Mouse (Mus musculus): Measurements from ENCODE around the gene Wdr27.

Gene Wdr27

GRCm38 (mm10) chr17:14930697-14931096 is 12.3 kb downstream of the Wdr27 start:
- WGBS, result 88% methylated on average over 7 of the region's 7 CpGs

GRCm38 (mm10) chr17:14928631-14929030 is 14.3 kb downstream of the Wdr27 start:
- 76% methylated on average over 5 of the region's 5 CpGs for WGBS

GRCm38 (mm10) chr17:14927644-14928218 is 15.2 kb downstream of the Wdr27 start:
- WGBS, result 89% methylated on average over 8 of the region's 8 CpGs

- 71% methylated on average over 6 of the region's 6 CpGs for WGBS
Measured at GRCm38 (mm10) chr17:14921582-14921981, 21.4 kb downstream of the Wdr27 start.

GRCm38 (mm10) chr17:14917866-14918265 is 25.1 kb downstream of the Wdr27 start:
- 89% methylated on average over 8 of the region's 8 CpGs for WGBS

- 92% methylated on average over 4 of the region's 4 CpGs for WGBS
Measured at GRCm38 (mm10) chr17:14914401-14914800, 28.6 kb downstream of the Wdr27 start.

- 96% methylated on average over 8 of the region's 8 CpGs for WGBS
Measured at GRCm38 (mm10) chr17:14912981-14913380, 30.0 kb downstream of the Wdr27 start.

GRCm38 (mm10) chr17:14912420-14912819 is 30.5 kb downstream of the Wdr27 start:
- 65% methylated on average over 6 of the region's 6 CpGs for WGBS

- WGBS, result 73% methylated on average over 5 of the region's 5 CpGs
Measured at GRCm38 (mm10) chr17:14910771-14911170, 32.2 kb downstream of the Wdr27 start.

- 91% methylated on average over 5 of the region's 5 CpGs for WGBS
Measured at GRCm38 (mm10) chr17:14909331-14909730, 33.6 kb downstream of the Wdr27 start.

GRCm38 (mm10) chr17:14907136-14907535 is 35.8 kb downstream of the Wdr27 start:
- WGBS, result 87% methylated on average over 12 of the region's 12 CpGs

- 75% methylated on average over 1 of the region's 1 CpGs for WGBS
Measured at GRCm38 (mm10) chr17:14906611-14907010, 36.3 kb downstream of the Wdr27 start.

- 46% methylated on average over 7 of the region's 7 CpGs for WGBS
Measured at GRCm38 (mm10) chr17:14904637-14905265, 38.2 kb downstream of the Wdr27 start.

- 93% methylated on average over 6 of the region's 6 CpGs for WGBS
Measured at GRCm38 (mm10) chr17:14904206-14904605, 38.8 kb downstream of the Wdr27 start.

GRCm38 (mm10) chr17:14903212-14903611 is 39.7 kb downstream of the Wdr27 start:
- WGBS, result 92% methylated on average over 3 of the region's 3 CpGs

GRCm38 (mm10) chr17:14898972-14899371 is 44.0 kb downstream of the Wdr27 start:
- 89% methylated on average over 1 of the region's 1 CpGs for WGBS

GRCm38 (mm10) chr17:14886933-14887332 is 56.0 kb downstream of the Wdr27 start:
- WGBS, result 64% methylated on average over 2 of the region's 2 CpGs

- 82% methylated on average over 2 of the region's 2 CpGs for WGBS
Measured at GRCm38 (mm10) chr17:14874656-14875204, 68.2 kb downstream of the Wdr27 start.

- WGBS, result 68% methylated on average over 1 of the region's 1 CpGs
Measured at GRCm38 (mm10) chr17:14860220-14860619, 82.7 kb downstream of the Wdr27 start.

- 75% methylated on average over 3 of the region's 3 CpGs for WGBS
Measured at GRCm38 (mm10) chr17:14847709-14848108, 95.2 kb downstream of the Wdr27 start.

- 81% methylated on average over 5 of the region's 5 CpGs for WGBS
Measured at GRCm38 (mm10) chr17:14846880-14847279, 96.1 kb downstream of the Wdr27 start.

- WGBS, result 23% methylated on average over 6 of the region's 6 CpGs
Measured at GRCm38 (mm10) chr17:14826715-14827295, 116.2 kb downstream of the Wdr27 start.

GRCm38 (mm10) chr17:14824938-14825337 is 118.0 kb downstream of the Wdr27 start:
- WGBS, result 51% methylated on average over 5 of the region's 5 CpGs
